Mouse (Mus musculus) ES-E14 (cell line): ENCODE data around the gene Rnf186. TPM values are rescaled to one million over a fixed set of nuclear protein-coding genes. Genes with fewer than 3 reads are reported as not detected.
"Not testable (repeated sequence)": the region's sequence is repeated elsewhere in the genome, so short reads cannot be mapped to it uniquely, and the experiment has no call there.

ENCODE experiments used
- DNase-seq: peaks from one replicate; pipeline ENCODE4 v3.0.0-alpha.2; 2013; ENCODE audit warnings: low read depth, low spot score
- H3K27ac ChIP-seq: 2 replicates; pipeline ENCODE4 v1.5.1; 2012; ENCODE audit warnings: low read depth, mild to moderate bottlenecking, low read length, moderate library complexity, mixed read lengths; ENCODE audit not compliant: poor library complexity, insufficient read depth, severe bottlenecking
- H3K36me3 ChIP-seq: 2 replicates; pipeline ENCODE4 v1.6.1; 2012; ENCODE audit warnings: mild to moderate bottlenecking, low read length, moderate library complexity, mixed read lengths; ENCODE audit not compliant: control insufficient read depth, poor library complexity, insufficient read depth, severe bottlenecking
- H3K4me1 ChIP-seq, 2 experiments: fragments of 150-350 bp in 1 of 2; sonication (generic) in 1 of 2; 2 replicates each; pipeline ENCODE4 v1.6.1; 2012; ENCODE audit warnings: low read length in 2 of 2, mild to moderate bottlenecking in 1 of 2, mixed read lengths in 1 of 2; ENCODE audit not compliant: control insufficient read depth in 2 of 2, insufficient read depth in 2 of 2, poor library complexity in 1 of 2
- H3K4me3 ChIP-seq, 2 experiments: fragments of 150-350 bp in 1 of 2; sonication (generic) in 1 of 2; 2 replicates each; pipeline ENCODE4 v1.5.1; 2012; ENCODE audit warnings: low read length in 2 of 2, low read depth in 1 of 2, mild to moderate bottlenecking in 1 of 2, mixed read lengths in 1 of 2; ENCODE audit not compliant: insufficient read depth in 1 of 2, poor library complexity in 1 of 2, severe bottlenecking in 1 of 2
- H3K9ac ChIP-seq: 2 replicates; pipeline ENCODE4 v1.6.1; 2012; ENCODE audit warnings: low read depth, mild to moderate bottlenecking, low read length, mixed read lengths; ENCODE audit not compliant: poor library complexity, insufficient read depth, severe bottlenecking
- H3K9me3 ChIP-seq: fragments of 150-350 bp; sonication (generic); 2 replicates; pipeline ENCODE4 v1.6.1; 2012; ENCODE audit warnings: low read depth, mild to moderate bottlenecking, low read length; ENCODE audit not compliant: control insufficient read depth, insufficient read depth
- CHD2 ChIP-seq: IDR thresholded peaks from 2 replicates; pipeline ENCODE4 v1.6.1; 2014; ENCODE audit warnings: mild to moderate bottlenecking, low read depth, low read length, inconsistent platforms
- HCFC1 ChIP-seq: IDR thresholded peaks from 2 replicates; pipeline ENCODE4 v1.6.1; 2012; ENCODE audit warnings: low read length, inconsistent platforms, borderline replicate concordance; ENCODE audit not compliant: insufficient read depth
- MAFK ChIP-seq: IDR thresholded peaks from 2 replicates; pipeline ENCODE4 v1.6.1; 2014; ENCODE audit warnings: mild to moderate bottlenecking, low read depth, low read length, inconsistent platforms; ENCODE audit not compliant: insufficient read depth
- ZC3H11A ChIP-seq: IDR thresholded peaks from 2 replicates; pipeline ENCODE4 v1.6.1; 2012; ENCODE audit warnings: low read depth, mild to moderate bottlenecking, inconsistent platforms, low read length, borderline replicate concordance
- ZNF384 ChIP-seq: IDR thresholded peaks from 2 replicates; pipeline ENCODE4 v1.6.1; 2012; ENCODE audit warnings: low read depth, low read length, inconsistent platforms
- in situ Hi-C, 2 experiments: fragments of 600-800 bp; cut with MboI; formaldehyde crosslinking; loops; one replicate each; pipeline ENCODE4 v1.15.1; 2025; ENCODE audit warnings: low sequenced_read_pairs in 2 of 2, inconsistent platforms in 1 of 2; ENCODE audit not compliant: unreplicated experiment in 2 of 2
- total RNA-seq: library from RNA; depleted of rRNA; stranded (reverse); fragments of 300-350 nt; gene quantifications from 2 replicates; pipeline ENCODE4 v1.2.3, GENCODE M21; 2012

The Rnf186 gene
- total RNA-seq, 1 experiment: 0.22 TPM

- DNase-seq: peak; percentile 67
- Histone ChIP-seq H3K36me3 (no peaks in the 10 kb centered on the region), H3K9me3 (no peaks in the 10 kb centered on the region), H3K9ac (peak overlapping the region; percentile 79), H3K27ac (0 out of 2 replicates have a peak overlapping the region, but pooled peaks have one; percentile 10), H3K4me1 (peaks cover 0 to 12% of the 10 kb centered on the region in 2 experiments; a peak in 1 of 4 replicates), H3K4me3 (peak overlapping the region; percentile 57 to 69)
- no peak for TF ChIP-seq ZC3H11A
- in situ Hi-C loops: no loop called here
Observed at GRCm38 (mm10) chr4:138972139-138972826, 5.4 kb downstream of the Rnf186 start.

DNA sequence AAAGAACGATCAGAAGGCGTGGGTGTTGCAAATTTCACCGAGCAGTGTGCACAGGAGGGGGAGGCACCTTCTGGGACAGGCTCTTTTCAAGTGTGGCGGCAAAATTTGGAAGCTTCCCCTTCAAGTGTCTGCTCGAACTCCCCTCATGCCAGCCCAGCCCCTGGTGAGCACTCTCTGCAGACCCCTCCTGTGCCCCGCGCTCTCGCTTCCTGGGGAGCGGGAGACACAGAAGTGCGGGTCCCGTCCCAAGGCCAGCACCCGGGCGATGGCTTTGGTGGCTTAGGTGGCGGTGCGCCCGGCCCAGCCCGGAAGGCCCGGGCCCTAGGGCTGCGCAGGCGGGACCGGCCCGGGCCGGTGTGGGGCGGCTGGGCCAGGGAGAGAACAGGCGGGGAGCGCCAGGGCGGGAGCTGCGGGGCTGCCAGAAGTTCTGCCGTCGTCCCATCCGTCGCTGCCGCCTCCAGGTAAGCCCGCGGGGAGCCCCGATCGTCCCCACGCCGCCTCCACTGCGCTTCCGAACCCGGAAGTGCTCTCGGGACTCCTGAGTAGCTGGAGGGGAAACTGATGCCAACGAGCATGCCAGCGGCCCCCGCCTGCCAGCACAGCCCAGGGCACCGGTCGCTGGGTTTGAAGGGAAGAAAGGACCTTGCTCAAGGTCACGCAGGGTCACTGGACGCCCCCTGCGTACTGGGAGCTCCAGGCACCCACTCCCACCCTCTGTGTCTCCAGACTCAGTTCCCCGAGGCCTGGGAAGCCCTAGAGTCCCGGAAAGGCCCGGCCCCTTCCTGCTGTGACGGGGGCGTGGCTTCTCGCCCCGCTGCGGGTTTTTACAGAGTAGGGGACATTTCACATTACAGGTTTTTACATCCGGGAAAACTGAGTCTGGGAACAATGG lies 6.2 kb downstream of the Rnf186 start, which contains the start of gene Tmco4:
Tmco4 (plus strand) TSS at position 62 of the 892 bp plus-strand sequence.
- in situ Hi-C loops: no loop called here
- no peak for TF ChIP-seq ZNF384
- 0 out of 2 replicates have a peak, but pooled peaks have one; percentile 18 for TF ChIP-seq HCFC1
- no peak for TF ChIP-seq CHD2
- H3K9ac ChIP-seq: peak within 1 kb of the TSS; percentile 79

GRCm38 (mm10) chr4:138973719-138974115 lies 6.8 kb downstream of the Rnf186 start:
- in situ Hi-C loops: no loop called here
- no peak for DNase-seq
- H3K27ac ChIP-seq: peak overlapping the region; percentile 6; the same call in 1 of the 2 replicates

More for the DNA sequence above, 6.2 kb downstream of the Rnf186 start, which contains the start of gene Tmco4:
- peak; percentile 61 for DNase-seq
- Histone ChIP-seq H3K9me3 (no peaks in the 10 kb centered on the region), H3K4me3 (peak within 1 kb of the TSS; percentile 57 to 69), H3K4me1 (peaks cover 0 to 11% of the 10 kb centered on the region in 2 experiments; a peak in 1 of 4 replicates), H3K27ac (peak within 1 kb of the TSS; percentile 10), H3K36me3 (no peaks in the 10 kb centered on the region)

GRCm38 (mm10) chr4:138974540-138974939 lies 7.6 kb downstream of the Rnf186 start:
- H3K27ac ChIP-seq, in situ Hi-C loops, H3K4me3 ChIP-seq, H3K9ac ChIP-seq, H3K36me3 ChIP-seq, H3K9me3 ChIP-seq, DNase-seq: not testable (repeated sequence)
- H3K4me1 ChIP-seq: peaks cover 0 to 11% of the 10 kb centered on the region in 2 experiments; a peak in 1 of 4 replicates

More at GRCm38 (mm10) chr4:138973719-138974115, 6.8 kb downstream of the Rnf186 start:
- H3K9ac ChIP-seq: no peak overlapping the region
- TF ChIP-seq CHD2 (no peak), ZC3H11A (no peak), HCFC1 (no peak), MAFK (no peak), ZNF384 (no peak)
- no peaks in the 10 kb centered on the region for H3K36me3 ChIP-seq
- H3K9me3 ChIP-seq: no peaks in the 10 kb centered on the region
- H3K4me3 ChIP-seq: peak overlapping the region in 1 of 2 experiments; percentile 57; a peak in 2 of 4 replicates
- peaks cover 0 to 11% of the 10 kb centered on the region in 2 experiments; a peak in 1 of 4 replicates for H3K4me1 ChIP-seq
